Mouse (Mus musculus) kidney, adult 8-10 months (tissue): ENCODE measurements around the gene Erbb3.
"Not testable (repeated sequence)": the region's sequence is repeated elsewhere in the genome, so short reads cannot be mapped to it uniquely, and the experiment has no call there.

Experiments used
- DNase-seq, 2 experiments: peaks; one replicate each; pipeline ENCODE4 v3.0.0; 2022

Erbb3 gene

GRCm38 (mm10) chr10:128589464-128590192 is at the start of gene Erbb3:
Gene Erbb3, minus strand, starts transcription at chr10:128589652.
- peak; percentile 79 to 80 for DNase-seq

- no peak for DNase-seq
Observed at GRCm38 (mm10) chr10:128637011-128637410, 47.6 kb upstream of the Erbb3 start.

- no peak for DNase-seq
Observed at GRCm38 (mm10) chr10:128636561-128636960, 47.1 kb upstream of the Erbb3 start.

GRCm38 (mm10) chr10:128635697-128636096 is 46.2 kb upstream of the Erbb3 start:
- no peak for DNase-seq

- no peak for DNase-seq
Observed at GRCm38 (mm10) chr10:128631571-128631970, 42.1 kb upstream of the Erbb3 start.

GRCm38 (mm10) chr10:128630306-128630705 is 40.9 kb upstream of the Erbb3 start:
- not testable (repeated sequence) for DNase-seq

- no peak for DNase-seq
Observed at GRCm38 (mm10) chr10:128629746-128630145, 40.3 kb upstream of the Erbb3 start.

- no peak for DNase-seq
Observed at GRCm38 (mm10) chr10:128627398-128628317, 38.2 kb upstream of the Erbb3 start.

GRCm38 (mm10) chr10:128626311-128627310 is 37.2 kb upstream of the Erbb3 start, which contains the start of gene Rps26:
Gene Rps26, minus strand, starts transcription at chr10:128626747.
- peak; percentile 91 to 98 for DNase-seq

- no peak for DNase-seq
Observed at GRCm38 (mm10) chr10:128625287-128625894, 35.9 kb upstream of the Erbb3 start.

GRCm38 (mm10) chr10:128623106-128623613 is 33.7 kb upstream of the Erbb3 start:
- not testable (repeated sequence) for DNase-seq

GRCm38 (mm10) chr10:128622702-128623101 is 33.2 kb upstream of the Erbb3 start:
- no peak for DNase-seq

- no peak for DNase-seq
Observed at GRCm38 (mm10) chr10:128621986-128622520, 32.6 kb upstream of the Erbb3 start.

- no peak for DNase-seq
Observed at GRCm38 (mm10) chr10:128620241-128620640, 30.8 kb upstream of the Erbb3 start.

- DNase-seq, result not testable (repeated sequence)
Observed at GRCm38 (mm10) chr10:128619148-128619547, 29.7 kb upstream of the Erbb3 start.

- no peak for DNase-seq
Observed at GRCm38 (mm10) chr10:128618570-128618969, 29.1 kb upstream of the Erbb3 start.

- not testable (repeated sequence) for DNase-seq
Observed at GRCm38 (mm10) chr10:128615798-128616448, 26.5 kb upstream of the Erbb3 start.

GRCm38 (mm10) chr10:128614934-128615333 is 25.5 kb upstream of the Erbb3 start:
- DNase-seq, result no peak

GRCm38 (mm10) chr10:128613820-128614219 is 24.4 kb upstream of the Erbb3 start:
- not testable (repeated sequence) for DNase-seq

GRCm38 (mm10) chr10:128613154-128613440 is 23.6 kb upstream of the Erbb3 start:
- DNase-seq, result no peak
